9 mouse cellular contexts compared by ENCODE assay signal in the genomic region with DNA sequence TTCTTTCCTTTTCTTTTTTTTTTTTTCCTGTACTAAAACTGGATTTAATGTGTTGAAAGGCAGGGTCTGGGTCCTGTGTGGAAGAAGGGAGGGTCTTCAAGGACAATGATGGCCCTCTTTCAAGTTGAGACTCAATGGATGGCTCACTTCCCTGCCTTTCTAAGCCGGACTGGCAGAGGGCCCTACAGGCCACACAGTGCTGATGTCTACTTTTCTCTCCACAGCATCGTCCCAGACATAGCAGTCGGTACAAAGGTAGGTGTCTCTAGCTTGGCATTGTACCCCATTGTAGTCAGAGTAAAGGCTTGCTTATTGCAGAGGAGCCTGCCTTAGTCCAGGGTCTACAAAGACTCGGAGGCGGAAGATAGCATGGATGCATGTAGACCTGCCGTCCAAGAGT. TPM values are rescaled to one million over a fixed set of nuclear protein-coding genes. Genes with fewer than 3 reads are reported as not detected.
DNase-seq lines count a peak whose midpoint lies in the region; ATAC-seq and TF ChIP-seq lines count a peak whose summit lies in the region.
"Had no signal": no experiment of that assay in that cellular context is flagged by ENCODE, and none has a peak within 500 bp of the region (broad histone marks: within the 10 kb centered on the region; RNA-seq: fewer than 3 reads in every experiment).

No protein-coding gene starts in this region.

- H3K27ac ChIP-seq in kidney, embryonic 14.5 days (ENCODE audit: low read depth, low read length), result peak overlapping the region; percentile 100; the same call in 1 of the 2 replicates
- no peak overlapping the region for H3K27ac ChIP-seq in cortical plate, adult 2 months (ENCODE audit: insufficient read depth, low read length)
- peak overlapping the region; percentile 100 for H3K27ac ChIP-seq in hindbrain, embryonic 13.5 days
- peak overlapping the region; percentile 54; the same call in 1 of the 2 replicates for H3K27ac ChIP-seq in midbrain, embryonic 13.5 days

- no peak for ATAC-seq in kidney, embryonic 14.5 days (ENCODE audit: low FRiP score, low TSS enrichment)
- no peak for ATAC-seq in hindbrain, embryonic 13.5 days (ENCODE audit: low FRiP score)
- no peak for ATAC-seq in midbrain, embryonic 13.5 days

- H3K4me1 ChIP-seq in kidney, embryonic 14.5 days (ENCODE audit: control insufficient read depth, insufficient read depth, low read length), result peaks cover 57% of the 10 kb centered on the region
- peaks cover 23% of the 10 kb centered on the region for H3K4me1 ChIP-seq in cortical plate, adult 2 months (ENCODE audit: control insufficient read depth, insufficient read depth, low read length)
- H3K4me1 ChIP-seq in hindbrain, embryonic 13.5 days (replicated peaks), result peaks cover 78% of the 10 kb centered on the region
- H3K4me1 ChIP-seq in midbrain, embryonic 13.5 days (replicated peaks), result peaks cover 66% of the 10 kb centered on the region

- WGBS in kidney, embryonic 14.5 days, result 27% methylated on average over 6 of the region's 6 CpGs
- 54% methylated on average over 6 of the region's 6 CpGs for whole genome bisulfite sequencing in hindbrain, embryonic 13.5 days
- 43% methylated on average over 6 of the region's 6 CpGs for WGBS in midbrain, embryonic 13.5 days

- DNase-seq in kidney, postnatal 25 days, result no peak
- DNase-seq in thymus, postnatal 36 days, result no peak
- no peak for DNase-seq in urinary bladder, adult 2 months (ENCODE audit: low spot score)
- DNase-seq in gastrocnemius, postnatal 10 days, result no peak

- no peaks in the 10 kb centered on the region for H3K9me3 ChIP-seq in kidney, embryonic 14.5 days (ENCODE audit: control insufficient read depth, low read length)
- no peaks in the 10 kb centered on the region for H3K9me3 ChIP-seq in hindbrain, embryonic 13.5 days
- no peaks in the 10 kb centered on the region for H3K9me3 ChIP-seq in midbrain, embryonic 13.5 days

- H3K4me3 ChIP-seq in kidney, embryonic 14.5 days (ENCODE audit: low read length), result peak overlapping the region; percentile 100
- H3K4me3 ChIP-seq in cortical plate, adult 2 months (ENCODE audit: insufficient read depth, low read length), result peak overlapping the region; percentile 86
- peak overlapping the region; percentile 100 for H3K4me3 ChIP-seq in hindbrain, embryonic 13.5 days
- peak overlapping the region; percentile 99 for H3K4me3 ChIP-seq in midbrain, embryonic 13.5 days (replicated peaks)

- TF ChIP-seq CTCF in cortical plate, adult 2 months (IDR thresholded peaks at IDR 0.05; ENCODE audit: extremely low read depth, insufficient read depth, low read length), result no peak

- TF ChIP-seq POLR2A in cortical plate, adult 2 months (IDR thresholded peaks at IDR 0.05; ENCODE audit: extremely low read depth, insufficient read depth, low read length), result no peak

- H3K9ac ChIP-seq in kidney, embryonic 14.5 days (ENCODE audit: low read depth, low read length), result peak overlapping the region; percentile 100
- peak overlapping the region; percentile 99 for H3K9ac ChIP-seq in hindbrain, embryonic 13.5 days
- peak overlapping the region; percentile 98 for H3K9ac ChIP-seq in midbrain, embryonic 13.5 days (replicated peaks)

- H3K4me2 ChIP-seq in kidney, embryonic 14.5 days (replicated peaks; ENCODE audit: low read depth, low read length), result peak overlapping the region; percentile 100
- H3K4me2 ChIP-seq in hindbrain, embryonic 13.5 days, result peak overlapping the region; percentile 95
- peak overlapping the region; percentile 100 for H3K4me2 ChIP-seq in midbrain, embryonic 13.5 days (replicated peaks)

- H3K36me3 ChIP-seq in kidney, embryonic 14.5 days (ENCODE audit: control insufficient read depth, insufficient read depth, low read length), result peaks cover 52% of the 10 kb centered on the region
- peaks cover 44% of the 10 kb centered on the region for H3K36me3 ChIP-seq in hindbrain, embryonic 13.5 days
- peaks cover 50% of the 10 kb centered on the region for H3K36me3 ChIP-seq in midbrain, embryonic 13.5 days

- no peaks in the 10 kb centered on the region for H3K27me3 ChIP-seq in kidney, embryonic 14.5 days (ENCODE audit: control insufficient read depth, insufficient read depth, low read length)
- H3K27me3 ChIP-seq in hindbrain, embryonic 13.5 days, result no peaks in the 10 kb centered on the region
- H3K27me3 ChIP-seq in midbrain, embryonic 13.5 days, result no peaks in the 10 kb centered on the region

RNA-seq across cellular contexts. Expression of a gene that starts 2.1 kb away (rescaled TPM):
- 279 and 333 TPM in 2 replicates for polyA plus RNA-seq in kidney, embryonic 14.5 days (2014; fragmentation: Nextera tagmentation; extraction: Ambion mirVana)
- 53.3 and 54.1 TPM in 2 replicates for polyA plus RNA-seq in cortical plate, adult 2 months (2012; rRNA removed)
- 84.7 and 86.0 TPM in 2 replicates for polyA plus RNA-seq in hindbrain, embryonic 13.5 days (2015; fragmentation: Nextera tagmentation; extraction: Ambion mirVana)
- 106 and 116 TPM in 2 replicates for polyA plus RNA-seq in midbrain, embryonic 13.5 days (2015; fragmentation: Nextera tagmentation; extraction: Ambion mirVana)
- polyA plus RNA-seq in urinary bladder, adult 2 months (2012; rRNA removed), result 140 and 166 TPM in 2 replicates
- total RNA-seq in gastrocnemius, postnatal 10 days (2021), result 100 to 1,000 TPM in 1 of 2 experiments, 10 to 100 TPM in 1; 75.2 to 110 TPM

RNA-seq across cellular contexts. Expression of a gene that starts 18.0 kb away (rescaled TPM):
- polyA plus RNA-seq in kidney, embryonic 14.5 days (2014; fragmentation: Nextera tagmentation; extraction: Ambion mirVana), result 9.6 and 11.1 TPM in 2 replicates
- 4.3 and 5.2 TPM in 2 replicates for polyA plus RNA-seq in cortical plate, adult 2 months (2012; rRNA removed)
- 13.9 and 15.6 TPM in 2 replicates for polyA plus RNA-seq in hindbrain, embryonic 13.5 days (2015; fragmentation: Nextera tagmentation; extraction: Ambion mirVana)
- polyA plus RNA-seq in midbrain, embryonic 13.5 days (2015; fragmentation: Nextera tagmentation; extraction: Ambion mirVana), result 14.9 and 16.9 TPM in 2 replicates
- polyA plus RNA-seq in urinary bladder, adult 2 months (2012; rRNA removed), result 0.62 and 1.0 TPM in 2 replicates
- total RNA-seq in gastrocnemius, postnatal 10 days (2021), result 1 to 10 TPM in 1 of 2 experiments, not detected in 1; 2.1 TPM

RNA-seq across cellular contexts. Expression of a gene that starts 18.2 kb away (rescaled TPM):
- polyA plus RNA-seq in kidney, embryonic 14.5 days (2014; fragmentation: Nextera tagmentation; extraction: Ambion mirVana), result 58.8 and 59.7 TPM in 2 replicates
- polyA plus RNA-seq in cortical plate, adult 2 months (2012; rRNA removed), result 79.9 and 80.5 TPM in 2 replicates
- 396 and 407 TPM in 2 replicates for polyA plus RNA-seq in hindbrain, embryonic 13.5 days (2015; fragmentation: Nextera tagmentation; extraction: Ambion mirVana)
- polyA plus RNA-seq in midbrain, embryonic 13.5 days (2015; fragmentation: Nextera tagmentation; extraction: Ambion mirVana), result 426 and 432 TPM in 2 replicates
- polyA plus RNA-seq in urinary bladder, adult 2 months (2012; rRNA removed), result 1.8 TPM in 2 replicates
- 1 to 10 TPM in 1 of 2 experiments, under 1 TPM in 1; 0.49 to 1.6 TPM for total RNA-seq in gastrocnemius, postnatal 10 days (2021)

RNA-seq across cellular contexts. Expression of a gene that starts 29.8 kb away (rescaled TPM):
- polyA plus RNA-seq in kidney, embryonic 14.5 days (2014; fragmentation: Nextera tagmentation; extraction: Ambion mirVana), result not detected in 2 replicates
- polyA plus RNA-seq in cortical plate, adult 2 months (2012; rRNA removed), result not detected in 2 replicates
- polyA plus RNA-seq in hindbrain, embryonic 13.5 days (2015; fragmentation: Nextera tagmentation; extraction: Ambion mirVana), result 0.34 TPM in 1 of 2 replicates, not detected in the other
- polyA plus RNA-seq in midbrain, embryonic 13.5 days (2015; fragmentation: Nextera tagmentation; extraction: Ambion mirVana), result not detected in 2 replicates
- polyA plus RNA-seq in urinary bladder, adult 2 months (2012; rRNA removed), result 0.19 TPM in 1 of 2 replicates, not detected in the other
- total RNA-seq in gastrocnemius, postnatal 10 days (2021), result 1 to 10 TPM in 1 of 2 experiments, not detected in 1; 1.9 TPM
- total RNA-seq: layer of hippocampus, postnatal 14 days had no signal

RNA-seq across cellular contexts. Expression of a gene that starts 34.4 kb away (rescaled TPM):
- polyA plus RNA-seq in kidney, embryonic 14.5 days (2014; fragmentation: Nextera tagmentation; extraction: Ambion mirVana), result not detected in 2 replicates
- 0.40 and 1.6 TPM in 2 replicates for polyA plus RNA-seq in cortical plate, adult 2 months (2012; rRNA removed)
- not detected in 2 replicates for polyA plus RNA-seq in hindbrain, embryonic 13.5 days (2015; fragmentation: Nextera tagmentation; extraction: Ambion mirVana)
- not detected in 2 replicates for polyA plus RNA-seq in midbrain, embryonic 13.5 days (2015; fragmentation: Nextera tagmentation; extraction: Ambion mirVana)
- 564 and 1,194 TPM in 2 replicates for polyA plus RNA-seq in urinary bladder, adult 2 months (2012; rRNA removed)
- 10 to 100 TPM; 21.5 to 22.8 TPM for total RNA-seq in gastrocnemius, postnatal 10 days (2021)
- total RNA-seq: layer of hippocampus, postnatal 14 days had no signal

Comparison
In these comparisons a context has a peak if more than half of its experiments do, and no peak if none do; other contexts are left out.
1. RNA of a gene that starts 18.2 kb away (polyA plus RNA-seq): 426 to 432 TPM in midbrain, embryonic 13.5 days, 396 to 407 TPM in hindbrain, embryonic 13.5 days, 79.9 to 80.5 TPM in cortical plate, adult 2 months and 58.8 to 59.7 TPM in kidney, embryonic 14.5 days; 1.8 TPM in urinary bladder, adult 2 months; every median in the first group is over 10 times any median in the second.
2. Peak in every context shown above with its lines, with median percentiles within 50 percentile points of each other: H3K4me2 ChIP-seq, H3K4me3 ChIP-seq and H3K9ac ChIP-seq.